Mouse (Mus musculus): ENCODE measurements around the gene Afg1l. TPM values are rescaled to one million over a fixed set of nuclear protein-coding genes. Genes with fewer than 3 reads are reported as not detected.

Gene Afg1l
- total RNA-seq, 2 experiments from 2014 or later, result 14.6 to 15.3 TPM

GRCm38 (mm10) chr10:42294392-42294791, 184.0 kb downstream of the Afg1l start:
- DNase-seq, result no peak

- DNase-seq, result no peak
Measured at GRCm38 (mm10) chr10:42293877-42294276, 184.5 kb downstream of the Afg1l start.

GRCm38 (mm10) chr10:42291360-42291759, 187.0 kb downstream of the Afg1l start:
- DNase-seq, result no peak

GRCm38 (mm10) chr10:42287666-42288065, 190.7 kb downstream of the Afg1l start:
- DNase-seq, result no peak

GRCm38 (mm10) chr10:42278307-42278850, 200.0 kb downstream of the Afg1l start:
- DNase-seq, result no peak

- peak; percentile 99 for DNase-seq
Measured at GRCm38 (mm10) chr10:42277476-42278306, 200.7 kb downstream of the Afg1l start.

- DNase-seq, result peak; percentile 87 to 89
Measured at GRCm38 (mm10) chr10:42276507-42277345, 201.6 kb downstream of the Afg1l start, which contains the start of gene Foxo3. Gene Foxo3 (minus strand): TSS chr10:42276755.

DNA sequence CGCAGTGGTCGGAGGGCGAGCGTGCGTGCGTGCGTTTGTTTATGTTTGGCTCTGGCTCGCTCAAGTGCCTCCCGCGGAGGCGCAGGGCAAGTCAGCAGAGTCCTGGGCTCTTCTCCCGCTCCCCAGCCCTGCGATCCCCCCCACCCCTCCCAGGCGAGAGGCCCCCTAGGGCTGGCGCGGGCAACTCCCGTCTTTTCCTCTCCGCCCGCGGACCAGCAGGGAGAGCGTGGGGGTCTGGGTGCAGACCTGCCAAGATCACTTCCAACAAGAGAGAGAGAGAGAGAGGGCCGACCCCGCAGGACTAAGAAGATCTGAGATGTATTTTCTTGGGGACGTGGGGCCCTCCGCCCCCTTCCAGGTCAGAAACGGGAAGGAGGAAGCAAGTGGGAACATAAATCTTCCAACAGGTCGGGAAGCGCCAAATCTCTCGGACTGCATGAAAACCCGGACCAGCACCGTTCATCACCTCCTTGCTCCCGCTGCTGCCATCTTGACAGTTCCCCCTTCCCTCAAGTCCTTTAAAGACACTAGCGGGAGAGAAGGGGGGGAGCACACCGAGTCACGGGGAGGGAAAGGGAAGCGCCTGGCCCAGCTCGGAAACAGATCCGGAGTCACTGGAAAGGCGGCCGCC, 202.4 kb downstream of the Afg1l start:
- no peak for DNase-seq

- DNase-seq, result peak; percentile 38 to 45
Measured at GRCm38 (mm10) chr10:42275401-42275870, 202.9 kb downstream of the Afg1l start.

- peak in 1 of 2 experiments; percentile 20 for DNase-seq
Measured at GRCm38 (mm10) chr10:42274712-42275400, 203.5 kb downstream of the Afg1l start.

- peak; percentile 19 to 25 for DNase-seq
Measured at GRCm38 (mm10) chr10:42273760-42274691, 204.3 kb downstream of the Afg1l start.

DNA sequence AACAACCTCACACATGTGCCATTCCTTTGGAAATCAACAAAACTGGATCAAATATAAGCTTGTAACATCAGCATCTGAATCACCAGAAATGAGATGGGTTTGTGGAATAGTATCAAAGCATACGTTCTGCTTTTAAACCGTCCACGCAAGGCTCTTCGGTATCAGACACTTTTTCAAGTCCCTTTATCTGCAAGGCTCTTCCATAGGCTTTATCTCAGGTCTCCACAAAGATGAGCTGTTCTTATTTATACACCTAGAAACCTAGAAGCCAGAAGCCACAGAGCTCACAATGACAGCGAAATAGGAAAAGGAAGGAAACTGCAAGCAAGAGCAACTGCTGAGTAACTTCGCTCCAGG, 205.0 kb downstream of the Afg1l start:
- no peak for DNase-seq

GRCm38 (mm10) chr10:42271454-42272230, 206.7 kb downstream of the Afg1l start:
- DNase-seq, result no peak

DNA sequence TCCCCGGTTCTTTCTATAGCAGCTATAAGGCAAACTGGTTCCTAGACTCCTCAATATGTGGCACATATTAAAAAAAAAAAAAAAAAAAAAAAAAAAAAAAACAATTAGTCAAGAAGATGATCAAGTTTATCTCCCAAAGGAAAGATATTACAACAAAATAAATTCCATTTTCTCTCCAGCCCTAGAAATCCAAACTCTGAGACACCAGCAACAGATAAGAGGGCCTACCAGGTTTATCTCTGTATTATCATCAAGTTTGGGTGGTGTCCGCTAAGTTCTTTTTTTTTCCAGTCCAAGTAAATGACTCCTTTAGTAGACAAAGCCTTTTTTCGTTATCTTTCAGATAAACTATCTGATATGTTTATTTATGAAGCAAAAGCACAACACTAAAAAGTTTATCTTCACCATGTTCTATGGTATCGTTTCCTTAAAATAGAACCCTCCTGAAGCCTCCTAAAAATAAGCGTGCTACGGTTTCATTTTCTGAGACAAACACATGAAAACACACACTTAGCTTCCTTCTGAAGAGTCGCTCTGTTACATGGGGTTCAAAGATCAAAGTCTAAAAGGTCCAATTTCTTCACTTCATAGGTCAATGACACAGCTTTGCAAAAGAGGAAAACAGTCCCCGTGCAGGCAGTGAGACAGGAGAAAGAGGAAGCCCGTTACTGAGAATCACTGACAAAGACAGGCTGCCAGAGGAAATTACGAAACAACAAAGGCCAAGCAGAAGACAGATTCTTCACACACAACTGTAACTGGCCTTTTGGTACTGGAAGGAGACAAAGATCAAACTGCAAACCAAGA, 207.9 kb downstream of the Afg1l start:
- no peak for DNase-seq

DNA sequence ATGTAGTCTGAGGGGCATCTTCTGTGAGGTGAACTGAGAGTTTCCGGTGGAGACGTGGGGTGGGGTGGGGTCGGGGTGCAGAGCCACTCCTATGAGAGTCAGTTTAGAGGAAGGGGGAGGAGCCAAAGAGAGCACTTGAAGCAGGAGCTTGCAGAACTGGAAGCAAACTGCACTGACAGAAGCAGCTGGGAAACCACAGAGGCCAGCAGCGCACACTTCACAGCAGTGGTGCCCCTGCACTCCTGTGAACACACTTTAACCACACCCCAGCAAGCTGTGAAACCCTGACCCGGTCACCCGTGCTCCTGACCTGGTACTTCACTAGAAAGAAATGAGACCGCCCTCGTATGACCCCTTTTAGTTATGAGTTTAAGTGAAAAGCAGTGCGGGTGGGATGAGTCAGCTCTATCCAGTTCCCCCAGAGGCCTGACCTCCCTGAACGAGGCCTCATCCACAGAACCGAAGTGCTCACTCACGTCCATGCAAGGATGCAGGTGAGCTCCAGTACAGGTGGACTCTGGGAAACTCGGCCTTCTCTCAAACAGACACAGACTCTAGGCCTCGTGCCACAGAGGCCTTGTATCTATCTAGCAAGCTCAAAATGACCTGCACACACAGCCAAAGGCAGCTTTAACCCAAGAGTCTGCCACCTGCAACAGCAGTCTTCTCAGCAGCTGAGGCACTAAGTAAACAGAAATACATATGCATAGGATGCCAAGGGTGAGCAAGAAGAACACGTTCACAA, 208.9 kb downstream of the Afg1l start:
- DNase-seq, result no peak

DNA sequence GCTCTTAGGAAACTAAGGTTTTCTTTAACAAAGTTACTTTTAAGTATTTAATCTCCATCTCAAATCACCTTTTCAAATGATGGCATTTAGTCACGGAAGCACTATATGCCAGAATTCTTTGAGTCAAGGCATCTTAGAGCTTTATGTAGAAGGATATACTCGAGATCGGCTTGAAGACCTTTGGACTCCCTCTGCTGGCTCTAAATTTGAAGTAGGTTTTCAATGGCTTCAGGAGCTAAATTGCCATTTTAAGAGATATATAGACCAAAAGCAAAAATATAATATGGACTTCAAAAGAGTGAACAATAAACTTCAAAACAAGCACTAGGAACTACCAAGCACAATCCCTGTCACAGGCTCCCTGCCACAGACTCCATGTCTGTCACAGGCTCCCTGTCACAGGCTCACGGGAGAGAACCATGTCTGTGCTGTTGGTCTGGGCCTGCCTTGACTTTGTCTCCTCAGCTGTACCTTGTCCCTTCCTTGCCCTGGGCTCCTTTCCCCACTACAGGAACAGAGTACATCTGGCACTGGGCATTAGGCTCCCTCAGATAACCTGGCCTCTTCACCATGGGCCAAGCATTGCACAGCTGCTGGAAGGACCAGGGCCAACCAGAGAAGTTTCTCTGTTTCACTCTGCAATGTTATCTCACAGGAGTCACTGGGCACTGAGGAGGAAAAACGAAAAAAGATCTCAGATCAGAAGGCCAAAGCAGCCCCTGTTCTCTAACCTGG, 210.4 kb downstream of the Afg1l start:
- DNase-seq, result no peak

DNA sequence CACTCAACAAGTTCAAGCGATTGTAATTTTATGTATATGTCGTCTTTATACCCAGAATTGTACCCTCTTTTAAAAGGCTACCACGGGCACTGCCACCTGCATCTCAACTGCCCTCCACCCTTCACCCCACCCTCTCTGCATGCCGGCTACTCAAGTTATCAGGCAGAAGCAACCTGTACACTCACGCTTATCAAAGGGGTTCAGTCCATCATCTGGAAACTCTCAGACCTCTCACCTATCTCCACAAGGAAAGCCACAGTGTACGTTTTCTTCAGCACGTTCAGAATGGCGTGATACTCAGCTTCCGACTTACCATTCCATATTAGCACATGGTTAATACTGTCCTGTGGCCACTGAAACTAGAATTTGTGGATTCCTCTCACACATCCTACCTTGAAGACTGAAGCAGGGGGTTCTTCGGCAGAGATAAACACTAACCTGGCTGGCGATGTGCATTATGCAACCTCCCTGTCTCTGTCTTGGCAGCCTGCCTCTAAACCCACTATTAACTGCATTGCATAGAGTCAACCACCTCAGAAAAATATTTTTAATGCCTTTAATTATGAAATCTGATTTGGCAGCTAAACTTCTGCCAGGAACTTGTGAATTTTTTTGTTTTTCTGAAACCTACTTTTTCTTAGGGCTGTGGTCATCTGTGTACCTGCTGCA, 213.2 kb downstream of the Afg1l start:
- DNase-seq, result no peak

Data from layer of hippocampus, postnatal 36 days (tissue).